Mouse (Mus musculus) cerebellum, adult 11-12 months (tissue): ENCODE data around the gene Scn4a.

Experiments used
- DNase-seq: peaks from one replicate; pipeline ENCODE4 v3.0.0; 2022

The Scn4a gene

DNA sequence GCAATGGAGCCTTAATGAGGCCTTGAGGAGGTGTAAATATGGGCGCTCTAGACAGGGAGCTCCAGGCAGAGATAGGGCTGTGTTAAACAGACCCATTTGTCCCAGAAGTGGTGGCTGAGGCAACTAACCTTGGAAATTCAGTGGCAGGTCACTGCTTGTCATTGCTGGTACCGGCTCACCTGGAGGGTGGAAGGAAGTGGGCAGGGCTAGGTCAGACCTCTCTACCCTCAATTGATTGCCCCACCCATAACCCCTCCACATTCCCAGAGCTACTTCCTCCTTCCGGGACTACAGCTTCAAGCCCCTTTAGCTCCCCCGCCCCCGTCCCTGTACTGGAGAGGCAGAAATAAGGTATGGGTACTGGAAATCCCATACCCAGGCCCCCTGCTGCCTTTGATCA lies 39.6 kb downstream of the Scn4a start:
- DNase-seq, result no peak

DNA sequence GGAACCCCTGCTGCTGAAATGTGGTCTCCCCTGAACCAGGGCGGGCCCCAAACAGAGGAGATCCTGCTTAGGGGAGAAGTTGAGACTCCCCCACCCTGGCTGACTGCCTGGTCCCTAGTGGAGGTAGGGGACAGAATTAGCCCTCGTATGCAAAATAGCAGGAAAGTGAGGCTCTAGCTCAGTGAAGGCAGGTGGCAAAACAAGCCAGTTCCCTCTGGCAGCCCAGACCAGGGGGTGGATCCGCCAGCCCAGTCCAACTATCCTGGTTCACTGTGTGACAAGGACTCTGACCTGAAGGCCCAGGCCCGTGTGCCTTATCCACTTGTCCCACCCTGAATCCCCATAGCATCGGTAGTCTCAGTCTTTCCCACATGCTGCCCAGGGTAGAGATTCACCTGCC lies 43.0 kb downstream of the Scn4a start:
- no peak for DNase-seq

GRCm38 (mm10) chr11:106308162-106308561 lies 44.9 kb downstream of the Scn4a start:
- no peak for DNase-seq

DNA sequence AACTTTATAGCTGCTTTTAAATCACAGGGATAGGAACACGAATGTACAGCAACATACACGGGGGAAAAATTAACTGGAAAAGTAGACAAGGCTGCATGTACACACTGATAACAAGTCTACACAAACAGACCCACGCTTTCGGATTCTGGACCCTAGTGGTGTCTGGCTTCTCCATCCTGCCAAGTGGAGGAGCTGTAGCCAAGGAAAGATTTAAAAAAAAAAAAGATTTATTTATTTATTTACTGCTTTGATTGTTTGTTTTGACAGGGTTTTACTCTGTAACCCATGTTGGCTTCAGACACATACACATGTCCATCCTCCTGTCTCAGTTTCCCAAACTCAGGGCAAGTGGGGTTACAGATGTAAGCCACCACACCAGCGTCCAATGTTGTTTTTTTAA lies 45.7 kb downstream of the Scn4a start:
- DNase-seq, result no peak

DNA sequence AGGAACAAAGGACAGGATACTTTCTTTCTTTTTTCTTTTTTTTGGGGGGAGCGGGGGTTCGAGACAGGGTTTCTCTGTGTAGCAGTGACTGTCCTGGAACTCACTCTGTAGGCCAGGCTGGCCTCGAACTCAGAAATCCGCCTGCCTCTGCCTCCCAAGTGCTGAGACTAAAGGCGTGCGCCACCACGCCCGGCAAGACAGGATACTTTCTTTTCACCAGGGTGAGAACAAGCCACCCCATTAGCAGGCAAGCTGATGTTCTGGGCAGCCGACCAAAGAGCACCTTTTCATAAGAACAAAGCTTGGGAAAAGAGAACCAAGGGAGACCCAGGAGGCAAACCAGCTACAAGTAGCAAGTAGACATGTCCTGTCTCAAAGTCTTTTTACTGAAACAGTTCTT lies 46.3 kb downstream of the Scn4a start:
- no peak for DNase-seq

- no peak for DNase-seq
Measured at GRCm38 (mm10) chr11:106306065-106306385, 47.1 kb downstream of the Scn4a start.

- DNase-seq, result no peak
Measured at GRCm38 (mm10) chr11:106305348-106306064, 47.6 kb downstream of the Scn4a start.

- DNase-seq, result no peak
Measured at GRCm38 (mm10) chr11:106302634-106303033, 50.5 kb downstream of the Scn4a start.

DNA sequence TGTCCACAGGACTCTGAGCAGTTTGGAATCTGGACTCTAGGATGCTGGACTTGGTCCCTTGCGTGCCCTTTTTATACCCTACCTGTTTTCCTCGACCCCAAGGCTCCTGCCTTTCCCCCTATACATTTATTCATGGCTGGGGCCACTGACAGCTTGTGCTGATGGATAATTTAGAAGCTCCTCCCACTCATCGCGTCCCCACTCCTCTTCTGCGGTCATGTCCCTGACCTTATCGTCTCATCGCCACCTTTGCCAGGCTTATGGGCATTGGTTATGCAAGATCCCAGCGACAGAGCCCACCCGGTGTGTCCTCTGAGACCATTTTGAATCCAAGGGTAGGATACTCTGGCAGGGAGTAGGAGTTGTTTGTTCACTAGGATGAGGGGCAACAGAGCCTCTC lies 51.3 kb downstream of the Scn4a start, which contains the start of gene Gh:
Gene Gh (minus strand): TSS at position 101 of the 400 bp plus-strand sequence.
- DNase-seq, result no peak

DNA sequence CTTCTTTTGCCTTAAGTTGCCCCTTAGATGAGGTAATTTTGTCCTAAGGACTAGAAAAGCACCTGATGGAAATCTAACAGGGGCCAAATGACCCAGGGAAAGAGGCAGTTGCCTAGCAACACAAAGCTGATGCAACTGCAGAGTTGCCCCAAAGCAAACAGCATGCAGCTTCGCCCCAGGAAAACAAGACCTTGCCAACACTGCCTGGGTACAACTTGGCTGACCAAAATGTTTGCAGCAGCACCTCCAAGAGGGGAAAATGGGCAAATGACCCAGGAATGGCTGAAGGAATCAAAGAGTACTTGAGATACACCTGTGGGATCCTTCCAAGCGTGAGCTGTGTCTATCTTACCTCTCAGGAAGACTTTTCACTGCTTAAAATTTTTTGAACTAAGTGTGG lies 61.2 kb downstream of the Scn4a start:
- DNase-seq, result peak; percentile 91

DNA sequence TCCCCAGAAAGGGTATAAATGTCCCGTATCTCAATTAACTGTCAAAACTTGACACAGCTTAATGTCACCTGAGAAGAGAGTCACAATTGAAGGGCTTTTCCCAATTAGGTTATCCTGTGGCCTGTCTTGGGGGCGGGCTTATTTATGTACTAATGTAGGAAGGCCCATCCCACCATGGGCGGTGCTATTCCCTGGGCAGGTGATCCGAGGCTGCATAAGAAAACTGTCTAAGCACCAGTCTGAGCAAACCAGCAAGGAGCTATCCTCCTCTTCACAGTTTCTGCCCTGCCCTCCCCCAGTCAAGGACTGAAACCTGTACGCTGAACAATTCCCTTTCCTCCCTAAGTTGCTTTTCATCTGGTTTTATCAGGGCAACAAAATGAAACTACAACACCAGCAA lies 62.7 kb downstream of the Scn4a start:
- peak; percentile 56 for DNase-seq

- peak; percentile 94 for DNase-seq
Measured at GRCm38 (mm10) chr11:106289369-106289768, 63.7 kb downstream of the Scn4a start.

- peak; percentile 89 for DNase-seq
Measured at GRCm38 (mm10) chr11:106286987-106287386, 66.1 kb downstream of the Scn4a start.

DNA sequence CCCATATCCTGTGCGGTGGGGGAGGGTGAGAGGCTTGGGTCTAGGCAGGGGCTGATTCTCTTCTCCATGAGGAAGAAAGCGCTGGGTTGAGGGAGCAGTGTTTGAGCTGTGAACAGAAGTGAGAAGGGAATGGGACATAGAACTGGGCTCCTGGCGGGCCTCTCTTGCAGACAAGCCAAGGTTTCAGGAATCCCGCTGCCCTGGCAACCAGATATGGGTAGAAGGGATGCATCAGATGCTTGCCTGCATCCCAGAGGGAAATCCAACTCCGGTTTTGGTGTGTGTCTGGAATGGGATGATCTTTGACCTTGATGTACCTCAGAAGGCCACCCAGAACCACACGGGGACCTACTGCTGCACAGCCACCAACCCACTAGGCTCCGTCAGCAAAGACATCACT lies 66.9 kb downstream of the Scn4a start:
- DNase-seq, result peak; percentile 66

GRCm38 (mm10) chr11:106284126-106284525 lies 69.0 kb downstream of the Scn4a start:
- DNase-seq, result peak; percentile 50

GRCm38 (mm10) chr11:106283371-106283770 lies 69.7 kb downstream of the Scn4a start:
- peak; percentile 71 for DNase-seq

DNA sequence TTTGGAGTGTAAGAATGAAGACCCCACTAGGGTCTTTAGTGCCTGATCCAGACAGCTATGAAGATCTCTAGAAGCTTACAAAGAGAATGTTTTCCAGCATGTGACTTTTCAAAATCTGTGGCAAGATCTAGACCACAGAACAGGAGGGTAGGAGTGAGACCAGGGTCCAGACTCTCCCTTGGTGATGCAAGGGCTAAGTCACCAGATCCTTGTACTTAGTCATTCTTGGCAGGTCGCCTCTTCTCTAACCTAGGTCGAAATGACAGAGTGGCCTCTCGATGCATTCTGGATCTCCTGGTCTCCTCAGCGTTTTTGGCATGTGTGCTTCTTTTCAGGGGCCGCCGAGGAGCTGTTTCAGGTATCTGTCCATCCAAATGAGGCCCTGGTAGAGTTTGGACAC lies 70.6 kb downstream of the Scn4a start:
- DNase-seq, result peak; percentile 38

DNA sequence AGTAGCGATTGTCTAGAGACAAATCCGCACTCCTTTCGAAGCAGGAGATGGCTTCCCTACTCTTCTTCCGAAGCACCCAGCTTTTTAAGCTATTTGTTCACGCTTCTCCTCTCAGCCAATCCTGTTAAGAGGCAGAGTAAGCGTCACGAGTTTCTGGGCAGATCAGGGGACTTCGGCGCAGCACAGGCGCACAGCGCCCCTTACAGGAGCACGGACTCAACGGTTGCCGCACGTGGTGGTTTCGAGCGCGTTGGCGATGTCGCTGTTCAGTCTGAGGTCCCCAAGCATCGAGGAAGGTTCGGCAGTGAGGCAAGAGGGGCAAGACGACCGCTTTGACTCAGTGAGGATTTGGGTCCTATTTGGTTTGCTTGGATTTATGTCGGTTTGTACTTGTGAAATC lies 76.6 kb downstream of the Scn4a start, which contains the start of gene Tcam1:
Gene Tcam1 (plus strand): TSS at position 219 of the 400 bp plus-strand sequence.
- DNase-seq, result peak; percentile 91

- DNase-seq, result no peak
Measured at GRCm38 (mm10) chr11:106274971-106275411, 78.1 kb downstream of the Scn4a start.

GRCm38 (mm10) chr11:106274374-106274773 lies 78.7 kb downstream of the Scn4a start:
- DNase-seq, result no peak

- DNase-seq, result no peak
Measured at GRCm38 (mm10) chr11:106273811-106274210, 79.3 kb downstream of the Scn4a start.

DNA sequence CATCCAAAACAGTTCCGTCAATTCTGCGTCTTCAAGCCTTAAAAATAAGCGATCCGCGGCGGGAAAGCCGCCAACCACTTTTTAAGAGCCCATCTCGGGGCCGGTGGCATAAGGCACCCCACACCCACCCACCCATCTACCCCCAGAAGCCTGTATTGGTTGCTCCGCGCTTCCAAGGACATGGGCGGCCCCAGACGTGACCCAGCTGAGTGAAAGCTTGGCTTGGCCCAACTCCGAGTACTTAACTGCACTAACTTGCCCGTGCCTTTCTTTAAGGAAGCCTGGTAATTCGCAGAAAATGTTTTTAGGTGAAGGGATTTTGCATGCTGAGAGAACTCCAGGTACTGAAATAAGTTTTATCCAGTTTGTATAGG lies 79.8 kb downstream of the Scn4a start:
- no peak for DNase-seq

- DNase-seq, result peak; percentile 100
Measured at GRCm38 (mm10) chr11:106272644-106273310, 80.3 kb downstream of the Scn4a start, which contains the start of gene Smarcd2. Gene Smarcd2, minus strand, starts transcription at chr11:106272972.
